Mouse (Mus musculus): ENCODE measurements around the gene Nuak2. TPM values are rescaled to one million over a fixed set of nuclear protein-coding genes. Genes with fewer than 3 reads are reported as not detected.

The Nuak2 gene
- polyA plus RNA-seq, 1 experiment = 16.4 TPM

GRCm38 (mm10) chr1:132354234-132354633 lies 38.3 kb downstream of the Nuak2 start:
- WGBS = 84% methylated on average over 9 of the region's 9 CpGs
- no peaks in the 10 kb centered on the region for H3K4me1 ChIP-seq (ENCODE audit: control insufficient read depth, insufficient read depth, low read length)

GRCm38 (mm10) chr1:132355162-132355601 lies 39.3 kb downstream of the Nuak2 start:
- 89% methylated on average over 6 of the region's 6 CpGs for WGBS
- H3K4me3 ChIP-seq (replicated peaks; ENCODE audit: control insufficient read depth, low read depth, low read length) = no peak overlapping the region
- H3K4me1 ChIP-seq (ENCODE audit: control insufficient read depth, insufficient read depth, low read length) = no peaks in the 10 kb centered on the region
- TF ChIP-seq CTCF (IDR thresholded peaks at IDR 0.05; ENCODE audit: control insufficient read depth, insufficient read depth, low read length) = no peak
- no peak for TF ChIP-seq POLR2A (IDR thresholded peaks at IDR 0.05; ENCODE audit: borderline replicate concordance, control insufficient read depth, low read depth, low read length)
- no peak overlapping the region for H3K27ac ChIP-seq (ENCODE audit: control insufficient read depth, insufficient read depth, low read depth, low read length, poor library complexity)

More at GRCm38 (mm10) chr1:132354234-132354633, 38.3 kb downstream of the Nuak2 start:
- H3K27ac ChIP-seq (ENCODE audit: control insufficient read depth, insufficient read depth, low read depth, low read length, poor library complexity) = no peak overlapping the region
- no peak overlapping the region for H3K4me3 ChIP-seq (replicated peaks; ENCODE audit: control insufficient read depth, low read depth, low read length)
- TF ChIP-seq POLR2A (IDR thresholded peaks at IDR 0.05; ENCODE audit: borderline replicate concordance, control insufficient read depth, low read depth, low read length) (no peak), CTCF (IDR thresholded peaks at IDR 0.05; ENCODE audit: control insufficient read depth, insufficient read depth, low read length) (no peak)

GRCm38 (mm10) chr1:132355841-132356242 lies 39.9 kb downstream of the Nuak2 start:
- H3K4me3 ChIP-seq (replicated peaks; ENCODE audit: control insufficient read depth, low read depth, low read length) = no peak overlapping the region
- H3K4me1 ChIP-seq (ENCODE audit: control insufficient read depth, insufficient read depth, low read length) = no peaks in the 10 kb centered on the region
- TF ChIP-seq CTCF (IDR thresholded peaks at IDR 0.05; ENCODE audit: control insufficient read depth, insufficient read depth, low read length) = peak; percentile 97
- TF ChIP-seq POLR2A (IDR thresholded peaks at IDR 0.05; ENCODE audit: borderline replicate concordance, control insufficient read depth, low read depth, low read length) = no peak
- 0% methylated on average over 3 of the region's 3 CpGs for WGBS
- no peak overlapping the region for H3K27ac ChIP-seq (ENCODE audit: control insufficient read depth, insufficient read depth, low read depth, low read length, poor library complexity)

GRCm38 (mm10) chr1:132356841-132357240 lies 40.9 kb downstream of the Nuak2 start:
- 75% methylated on average over 1 of the region's 1 CpGs for WGBS
- H3K4me1 ChIP-seq (ENCODE audit: control insufficient read depth, insufficient read depth, low read length) = no peaks in the 10 kb centered on the region
- H3K27ac ChIP-seq (ENCODE audit: control insufficient read depth, insufficient read depth, low read depth, low read length, poor library complexity) = no peak overlapping the region
- TF ChIP-seq CTCF (IDR thresholded peaks at IDR 0.05; ENCODE audit: control insufficient read depth, insufficient read depth, low read length) (no peak), POLR2A (IDR thresholded peaks at IDR 0.05; ENCODE audit: borderline replicate concordance, control insufficient read depth, low read depth, low read length) (no peak)
- no peak overlapping the region for H3K4me3 ChIP-seq (replicated peaks; ENCODE audit: control insufficient read depth, low read depth, low read length)

GRCm38 (mm10) chr1:132361959-132362358 lies 46.0 kb downstream of the Nuak2 start:
- Histone ChIP-seq H3K4me1 (ENCODE audit: control insufficient read depth, insufficient read depth, low read length) (no peaks in the 10 kb centered on the region), H3K4me3 (replicated peaks; ENCODE audit: control insufficient read depth, low read depth, low read length) (no peak overlapping the region), H3K27ac (ENCODE audit: control insufficient read depth, insufficient read depth, low read depth, low read length, poor library complexity) (no peak overlapping the region)
- no peak for TF ChIP-seq CTCF (IDR thresholded peaks at IDR 0.05; ENCODE audit: control insufficient read depth, insufficient read depth, low read length)
- no peak for TF ChIP-seq POLR2A (IDR thresholded peaks at IDR 0.05; ENCODE audit: borderline replicate concordance, control insufficient read depth, low read depth, low read length)
- 82% methylated on average over 6 of the region's 6 CpGs for WGBS

GRCm38 (mm10) chr1:132364388-132364787 lies 48.5 kb downstream of the Nuak2 start:
- H3K4me1 ChIP-seq (ENCODE audit: control insufficient read depth, insufficient read depth, low read length) = peaks cover 2% of the 10 kb centered on the region; the same call in 1 of the 2 replicates
- WGBS = 92% methylated on average over 3 of the region's 3 CpGs
- H3K27ac ChIP-seq (ENCODE audit: control insufficient read depth, insufficient read depth, low read depth, low read length, poor library complexity) = no peak overlapping the region
- TF ChIP-seq CTCF (IDR thresholded peaks at IDR 0.05; ENCODE audit: control insufficient read depth, insufficient read depth, low read length) (no peak), POLR2A (IDR thresholded peaks at IDR 0.05; ENCODE audit: borderline replicate concordance, control insufficient read depth, low read depth, low read length) (no peak)
- no peak overlapping the region for H3K4me3 ChIP-seq (replicated peaks; ENCODE audit: control insufficient read depth, low read depth, low read length)

GRCm38 (mm10) chr1:132364896-132365557 lies 49.1 kb downstream of the Nuak2 start:
- WGBS = 88% methylated on average over 7 of the region's 7 CpGs
- peaks cover 3% of the 10 kb centered on the region; the same call in 1 of the 2 replicates for H3K4me1 ChIP-seq (ENCODE audit: control insufficient read depth, insufficient read depth, low read length)
- H3K4me3 ChIP-seq (replicated peaks; ENCODE audit: control insufficient read depth, low read depth, low read length) = peak overlapping the region; percentile 55
- TF ChIP-seq POLR2A (IDR thresholded peaks at IDR 0.05; ENCODE audit: borderline replicate concordance, control insufficient read depth, low read depth, low read length) = no peak
- no peak for TF ChIP-seq CTCF (IDR thresholded peaks at IDR 0.05; ENCODE audit: control insufficient read depth, insufficient read depth, low read length)
- H3K27ac ChIP-seq (ENCODE audit: control insufficient read depth, insufficient read depth, low read depth, low read length, poor library complexity) = no peak overlapping the region

- Histone ChIP-seq H3K27ac (ENCODE audit: control insufficient read depth, insufficient read depth, low read depth, low read length, poor library complexity) (no peak overlapping the region), H3K4me3 (replicated peaks; ENCODE audit: control insufficient read depth, low read depth, low read length) (peak overlapping the region; percentile 70), H3K4me1 (ENCODE audit: control insufficient read depth, insufficient read depth, low read length) (peaks cover 7% of the 10 kb centered on the region; the same call in 1 of the 2 replicates)
- 90% methylated on average over 4 of the region's 4 CpGs for WGBS
- no peak for TF ChIP-seq CTCF (IDR thresholded peaks at IDR 0.05; ENCODE audit: control insufficient read depth, insufficient read depth, low read length)
- TF ChIP-seq POLR2A (IDR thresholded peaks at IDR 0.05; ENCODE audit: borderline replicate concordance, control insufficient read depth, low read depth, low read length) = no peak
Measured at GRCm38 (mm10) chr1:132365645-132366044, 49.7 kb downstream of the Nuak2 start.
